Mouse (Mus musculus): Measurements from ENCODE around the gene Vmn1r142. TPM values are rescaled to one million over a fixed set of nuclear protein-coding genes. Genes with fewer than 3 reads are reported as not detected.
"Not testable (repeated sequence)": the region's sequence is repeated elsewhere in the genome, so short reads cannot be mapped to it uniquely, and the experiment has no call there.

The Vmn1r142 gene
- total RNA-seq (2021), result not detected

DNA sequence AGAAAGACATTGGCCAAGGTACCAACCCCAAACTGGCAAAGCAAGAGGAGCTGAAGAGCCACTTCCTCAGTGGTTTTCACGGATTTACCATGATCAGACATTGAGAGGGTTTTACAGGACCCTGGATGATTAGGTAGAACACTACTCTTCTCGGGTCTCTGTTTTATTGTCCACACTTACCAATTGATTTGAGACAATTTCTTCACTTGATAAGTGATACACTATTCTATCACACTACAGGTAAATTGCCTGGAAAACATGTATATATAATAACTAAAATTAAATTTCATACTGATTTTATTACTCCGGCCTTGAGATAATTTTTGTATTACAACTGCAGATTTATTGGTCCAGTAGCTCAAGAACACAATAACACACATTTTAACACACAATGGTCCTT lies at the start of gene Vmn1r142:
Vmn1r142 (minus strand) TSS at position 101 of the 400 bp plus-strand sequence.
- DNase-seq; intact Hi-C loops (cut with DNase I): not testable (repeated sequence)

DNA sequence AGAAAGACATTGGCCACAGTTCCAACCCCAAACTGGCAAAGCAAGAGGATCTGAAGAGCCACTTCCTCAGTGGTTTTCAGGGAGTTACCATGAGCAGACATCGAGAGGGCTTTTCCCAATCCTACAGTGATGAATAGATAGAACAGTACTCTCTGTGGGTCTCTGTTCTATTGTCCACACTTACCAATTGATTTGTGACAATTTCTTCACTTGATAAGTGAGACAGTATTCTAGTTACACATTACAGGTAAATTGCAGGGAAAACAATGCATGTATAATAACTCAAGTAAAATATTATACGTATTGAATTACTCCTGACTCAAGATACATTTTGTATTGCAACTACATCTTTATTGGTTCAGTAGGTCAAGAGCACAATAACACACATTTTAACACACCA lies 37.3 kb upstream of the Vmn1r142 start, which contains the start of gene Gm8653:
Gm8653 (minus strand) TSS at position 101 of the 400 bp plus-strand sequence.
- DNase-seq; intact Hi-C loops (cut with DNase I): not testable (repeated sequence)

DNA sequence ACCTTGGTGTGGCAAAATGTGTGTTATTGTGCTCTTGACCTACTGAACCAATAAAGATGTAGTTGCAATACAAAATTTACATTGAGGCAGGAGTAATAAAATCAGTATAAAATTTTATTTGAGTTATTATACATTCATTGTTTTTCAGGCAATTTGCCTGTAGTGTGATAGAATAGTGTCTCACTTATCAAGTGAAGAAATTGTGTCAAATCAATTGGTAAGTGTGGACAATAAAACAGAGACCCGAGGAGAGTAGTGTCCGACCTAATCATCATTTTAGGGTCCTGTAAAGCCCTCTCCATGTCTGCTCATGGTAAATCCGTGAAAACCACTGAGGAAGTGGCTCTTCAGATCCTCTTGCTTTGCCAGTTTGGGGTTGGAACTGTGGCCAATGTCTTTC lies 25.2 kb upstream of the Vmn1r142 start, which contains the start of gene Vmn1r143:
Vmn1r143 (plus strand) TSS at position 301 of the 400 bp plus-strand sequence.
- intact Hi-C loops (cut with DNase I), result not testable (repeated sequence)

GRCm38 (mm10) chr7:22134641-22135040 lies 29.2 kb downstream of the Vmn1r142 start, which contains the start of gene Gm10666:
Gene Gm10666 (minus strand): TSS chr7:22134741.
- intact Hi-C loops (cut with DNase I); DNase-seq: not testable (repeated sequence)

More for the DNA sequence above, 25.2 kb upstream of the Vmn1r142 start, which contains the start of gene Vmn1r143:
- not testable (repeated sequence) for DNase-seq

DNA sequence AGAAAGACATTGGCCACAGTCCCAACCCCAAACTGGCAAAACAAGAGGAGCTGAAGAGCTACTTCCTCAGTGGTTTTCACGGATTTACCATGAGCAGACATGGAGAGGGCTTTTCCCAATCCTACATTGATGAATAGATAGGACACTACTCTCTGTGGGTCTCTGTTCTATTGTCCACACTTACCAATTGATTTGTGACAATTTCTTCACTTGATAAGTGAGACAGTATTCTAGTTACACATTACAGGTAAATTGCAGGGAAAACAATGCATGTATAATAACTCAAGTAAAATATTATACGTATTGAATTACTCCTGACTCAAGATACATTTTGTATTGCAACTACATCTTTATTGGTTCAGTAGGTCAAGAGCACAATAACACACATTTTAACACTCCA lies 45.7 kb downstream of the Vmn1r142 start, which contains the start of gene Gm16451:
Gm16451 (minus strand) TSS at position 101 of the 400 bp plus-strand sequence.
- DNase-seq; intact Hi-C loops (cut with DNase I): not testable (repeated sequence)

Other genes with a start within 250 kb of the Vmn1r142 start
- not detected for gene Gm5891, start 242.7 kb downstream of the Vmn1r142 start, total RNA-seq (2021)
- gene Vmn1r137, start 169.4 kb downstream of the Vmn1r142 start, total RNA-seq (2021), result not detected
- gene Vmn1r138, start 135.1 kb downstream of the Vmn1r142 start, total RNA-seq (2021), result not detected
- not detected for gene Gm6176, start 107.7 kb downstream of the Vmn1r142 start, total RNA-seq (2021)
- gene Vmn1r139, start 95.0 kb downstream of the Vmn1r142 start, total RNA-seq (2021), result not detected
- not detected for gene Gm16451, start 45.8 kb downstream of the Vmn1r142 start, total RNA-seq (2021)
- not detected for gene Gm10666, start 29.3 kb downstream of the Vmn1r142 start, total RNA-seq (2021)
- gene Vmn1r143, start 25.3 kb upstream of the Vmn1r142 start, total RNA-seq (2021), result not detected
- gene Gm8653, start 37.2 kb upstream of the Vmn1r142 start, total RNA-seq (2021), result not detected
- gene Gm8453, start 65.4 kb upstream of the Vmn1r142 start, total RNA-seq (2021), result not detected
- not detected for gene Gm4187, start 165.7 kb upstream of the Vmn1r142 start, total RNA-seq (2021)
- not detected for gene Gm8660, start 207.0 kb upstream of the Vmn1r142 start, total RNA-seq (2021)
- not detected for gene Vmn1r148, start 249.5 kb upstream of the Vmn1r142 start, total RNA-seq (2021)